Mouse (Mus musculus): ENCODE data around the gene Nt5c. TPM values are rescaled to one million over a fixed set of nuclear protein-coding genes. Genes with fewer than 3 reads are reported as not detected.
"Not testable (repeated sequence)": the region's sequence is repeated elsewhere in the genome, so short reads cannot be mapped to it uniquely, and the experiment has no call there.

Nt5c gene
- total RNA-seq (2021) = 10 to 100 TPM; 57.4 to 70.8 TPM

GRCm38 (mm10) chr11:115491356-115492083 lies at the start of gene Nt5c:
Gene Nt5c (minus strand): TSS chr11:115491862.
- intact Hi-C loops (cut with DNase I) = no loop called here
- DNase-seq = peak; percentile 81

DNA sequence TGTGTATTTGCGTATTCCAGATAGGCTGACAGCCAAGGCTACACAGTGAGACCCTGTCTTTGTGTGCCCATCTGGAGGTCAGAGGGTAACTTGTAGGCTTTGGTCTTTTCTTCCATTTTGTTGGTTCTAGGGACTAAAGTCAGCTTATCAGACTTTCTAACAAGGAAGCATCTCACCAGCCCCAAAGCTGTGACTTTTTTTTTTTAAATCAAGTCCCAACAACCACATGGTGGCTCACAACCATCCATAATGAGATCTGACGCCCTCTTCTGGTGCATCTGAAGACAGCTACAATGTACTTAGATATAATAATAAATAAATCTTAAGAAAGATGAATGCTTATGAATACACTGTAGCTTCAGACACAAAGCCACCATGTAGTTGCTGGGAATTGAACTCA lies 46.4 kb upstream of the Nt5c start:
- intact Hi-C loops (cut with DNase I) = no loop called here
- DNase-seq = no peak

GRCm38 (mm10) chr11:115536856-115537568 lies 45.4 kb upstream of the Nt5c start:
- no peak for DNase-seq
- intact Hi-C loops (cut with DNase I) = no loop called here

- intact Hi-C loops (cut with DNase I) = no loop called here
- DNase-seq = peak; percentile 99
Observed at GRCm38 (mm10) chr11:115536038-115536681, 44.5 kb upstream of the Nt5c start, which contains the start of gene Sumo2. Gene Sumo2 (minus strand): TSS chr11:115536276.

DNA sequence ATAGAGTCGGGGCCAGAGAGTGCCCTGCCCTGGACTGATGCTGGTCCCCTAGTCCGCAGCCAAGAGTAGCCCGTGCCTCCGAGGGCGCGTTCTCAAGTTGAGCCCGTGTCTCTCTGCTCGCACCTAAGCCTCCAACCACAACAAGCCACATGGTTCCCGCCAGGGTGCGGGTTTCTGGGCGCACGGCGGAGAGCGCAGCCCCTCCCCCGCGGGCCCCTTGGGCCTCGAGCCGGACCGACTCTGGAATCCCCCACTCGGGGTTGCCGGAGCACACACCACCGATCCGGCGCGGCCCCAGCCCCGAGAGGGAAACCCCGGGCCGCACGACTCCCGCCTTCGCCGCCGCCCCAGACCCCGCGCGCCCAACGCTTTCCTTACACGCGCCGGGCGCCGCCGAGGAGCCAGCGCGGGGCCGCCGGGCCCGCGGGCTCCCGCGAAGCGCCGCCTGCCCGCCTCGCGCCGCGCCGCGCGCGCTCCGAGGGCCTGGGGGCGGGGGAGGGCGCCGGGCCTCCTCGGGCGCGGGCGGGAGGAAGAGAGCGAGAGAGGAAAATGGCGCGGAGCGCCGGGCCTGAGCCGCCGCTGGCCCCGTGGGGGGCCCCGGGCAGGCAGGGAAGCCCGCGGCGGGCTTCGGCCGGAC lies 43.9 kb upstream of the Nt5c start:
- intact Hi-C loops (cut with DNase I) = no loop called here
- DNase-seq = peak; percentile 73

- DNase-seq = no peak
- intact Hi-C loops (cut with DNase I) = no loop called here
Observed at GRCm38 (mm10) chr11:115534759-115535371, 43.2 kb upstream of the Nt5c start.

- intact Hi-C loops (cut with DNase I) = not testable (repeated sequence)
Observed at GRCm38 (mm10) chr11:115526446-115526845, 34.8 kb upstream of the Nt5c start.

GRCm38 (mm10) chr11:115522703-115523102 lies 31.0 kb upstream of the Nt5c start:
- DNase-seq = no peak
- intact Hi-C loops (cut with DNase I) = no loop called here

More at GRCm38 (mm10) chr11:115526446-115526845, 34.8 kb upstream of the Nt5c start:
- not testable (repeated sequence) for DNase-seq

- intact Hi-C loops (cut with DNase I) = no loop called here
- DNase-seq = no peak
Observed at GRCm38 (mm10) chr11:115522238-115522637, 30.6 kb upstream of the Nt5c start.

GRCm38 (mm10) chr11:115521080-115521479 lies 29.4 kb upstream of the Nt5c start:
- DNase-seq = no peak
- intact Hi-C loops (cut with DNase I) = no loop called here

DNA sequence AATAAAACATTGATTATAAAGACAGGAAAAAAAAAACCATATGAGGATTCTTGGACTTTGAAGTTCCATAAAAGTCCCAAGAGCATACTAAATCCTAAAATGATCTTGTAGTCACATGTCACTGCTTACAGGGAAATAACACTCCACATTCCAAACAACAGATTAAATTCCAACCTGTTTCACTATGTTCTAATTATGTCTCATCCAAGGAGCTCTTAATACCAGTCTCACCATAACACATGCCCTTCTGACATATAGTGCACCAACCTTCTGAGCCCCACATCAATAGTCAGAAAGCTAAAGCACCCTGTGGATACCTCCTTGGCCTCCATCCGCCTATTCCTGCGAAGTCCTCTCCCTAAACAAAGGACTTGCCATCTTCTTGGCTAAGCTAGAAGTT lies 28.6 kb upstream of the Nt5c start:
- DNase-seq = no peak
- intact Hi-C loops (cut with DNase I) = no loop called here

- intact Hi-C loops (cut with DNase I) = no loop called here
- no peak for DNase-seq
Observed at GRCm38 (mm10) chr11:115519581-115519980, 27.9 kb upstream of the Nt5c start.

DNA sequence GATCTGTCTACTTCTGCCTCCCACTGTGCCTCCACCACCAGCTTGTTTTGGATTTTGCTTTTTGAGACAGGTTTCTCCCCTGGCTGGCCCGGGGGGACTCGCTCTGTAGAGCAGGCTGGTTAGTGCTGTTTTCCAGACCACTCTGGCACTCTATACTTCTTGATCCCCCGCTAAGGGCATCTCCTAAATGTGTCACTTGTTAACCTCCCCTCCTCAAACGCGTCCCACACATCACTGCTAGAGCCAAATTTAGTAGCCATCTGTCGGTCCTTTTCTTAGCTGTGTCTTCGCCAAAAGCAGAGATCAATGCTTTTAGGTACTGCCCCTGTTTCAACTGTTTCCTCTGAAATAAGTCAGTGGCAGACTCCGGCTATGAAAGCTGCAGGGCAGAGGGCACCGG lies 27.0 kb upstream of the Nt5c start:
- intact Hi-C loops (cut with DNase I) = no loop called here
- DNase-seq = no peak

- no peak for DNase-seq
- intact Hi-C loops (cut with DNase I) = no loop called here
Observed at GRCm38 (mm10) chr11:115516942-115517341, 25.3 kb upstream of the Nt5c start.

DNA sequence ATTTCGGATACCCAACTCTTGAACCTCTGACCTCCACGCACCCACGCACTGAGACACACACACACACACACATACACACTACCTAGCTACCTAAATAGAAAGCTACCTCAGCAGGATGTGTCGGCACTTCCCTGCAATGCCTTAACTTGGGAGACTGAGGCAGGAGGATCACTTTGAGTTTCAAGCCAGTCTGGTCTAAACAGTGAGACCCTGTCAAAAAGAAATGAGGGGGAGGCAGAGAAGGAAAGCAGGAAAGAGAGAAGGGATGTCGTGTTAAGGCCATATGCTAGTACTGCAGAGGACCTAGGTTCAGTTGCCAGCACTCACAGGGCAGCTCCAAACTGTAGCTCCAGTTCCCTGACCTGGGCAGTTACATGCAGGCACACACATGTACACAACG lies 23.4 kb upstream of the Nt5c start:
- intact Hi-C loops (cut with DNase I) = no loop called here
- no peak for DNase-seq

DNA sequence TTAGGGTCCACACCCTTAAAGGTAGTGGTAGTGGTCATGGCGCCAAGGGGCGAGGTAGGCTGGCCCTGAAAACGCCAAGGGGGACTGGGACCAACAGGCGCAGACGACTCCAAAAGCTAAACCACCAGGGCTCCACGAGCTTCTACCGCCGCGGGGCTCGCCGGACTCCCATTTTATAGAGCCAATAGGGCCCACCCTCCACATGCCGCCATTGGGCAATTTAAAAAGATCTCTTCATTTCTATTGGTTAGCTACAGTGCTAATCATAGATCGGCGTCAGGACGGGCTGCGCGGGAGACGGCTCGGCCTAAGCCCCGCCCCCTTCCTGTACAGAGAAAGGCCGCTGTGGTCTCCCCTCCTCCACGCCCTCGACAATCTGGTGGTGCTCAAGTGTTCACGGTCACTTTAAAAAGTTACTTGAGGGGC lies 22.6 kb upstream of the Nt5c start, which contains the start of gene Jpt1:
Gene Jpt1 (minus strand): TSS at position 150 of the 426 bp plus-strand sequence.
- intact Hi-C loops (cut with DNase I) = no loop called here
- peak; percentile 97 for DNase-seq

DNA sequence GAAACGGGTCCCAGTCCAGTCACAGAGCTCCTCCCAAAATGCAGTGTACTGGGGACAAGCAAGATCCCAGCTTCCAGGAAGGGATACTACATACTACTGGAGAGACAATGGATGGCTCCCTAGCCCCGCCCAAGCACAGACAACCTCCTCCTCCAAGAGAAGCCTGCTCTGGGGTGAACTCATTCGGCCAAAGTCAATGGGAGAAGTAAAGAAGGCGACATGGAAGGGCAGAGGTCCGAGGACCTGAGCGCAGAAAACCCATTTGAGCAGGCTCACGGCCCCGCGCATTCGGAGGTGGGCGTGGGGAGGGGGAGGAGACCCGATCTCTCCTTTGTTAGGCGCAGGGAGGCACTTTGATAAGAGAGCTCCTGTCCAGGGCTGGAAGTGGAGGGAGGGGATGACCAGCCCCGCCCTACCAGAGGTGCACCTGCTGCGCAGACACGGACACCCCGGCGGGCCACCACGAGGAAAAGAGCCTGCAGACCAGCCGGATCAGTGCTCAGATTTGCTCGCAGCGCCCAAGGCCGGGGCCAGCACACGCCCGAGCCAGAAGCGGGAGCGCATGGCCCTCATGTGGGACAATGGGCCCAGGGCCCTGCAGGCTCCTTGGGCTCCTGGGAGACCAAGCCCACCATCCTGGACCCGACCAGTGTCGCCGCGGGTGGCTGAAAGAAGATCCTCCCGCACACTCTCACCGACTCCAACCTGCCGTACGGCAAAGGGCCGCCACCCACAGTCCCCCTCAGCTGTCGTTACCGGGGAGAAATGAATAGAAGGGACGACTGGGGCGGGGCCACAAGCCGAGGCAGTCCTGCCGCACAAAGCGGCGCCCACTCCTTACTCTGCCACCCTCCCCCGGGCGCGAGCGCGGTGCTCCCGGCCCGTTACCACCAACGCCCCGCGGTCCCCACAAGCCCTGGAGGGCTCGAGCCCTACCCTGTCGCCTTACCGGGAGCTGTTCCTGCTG lies 21.9 kb upstream of the Nt5c start:
- intact Hi-C loops (cut with DNase I) = no loop called here

DNA sequence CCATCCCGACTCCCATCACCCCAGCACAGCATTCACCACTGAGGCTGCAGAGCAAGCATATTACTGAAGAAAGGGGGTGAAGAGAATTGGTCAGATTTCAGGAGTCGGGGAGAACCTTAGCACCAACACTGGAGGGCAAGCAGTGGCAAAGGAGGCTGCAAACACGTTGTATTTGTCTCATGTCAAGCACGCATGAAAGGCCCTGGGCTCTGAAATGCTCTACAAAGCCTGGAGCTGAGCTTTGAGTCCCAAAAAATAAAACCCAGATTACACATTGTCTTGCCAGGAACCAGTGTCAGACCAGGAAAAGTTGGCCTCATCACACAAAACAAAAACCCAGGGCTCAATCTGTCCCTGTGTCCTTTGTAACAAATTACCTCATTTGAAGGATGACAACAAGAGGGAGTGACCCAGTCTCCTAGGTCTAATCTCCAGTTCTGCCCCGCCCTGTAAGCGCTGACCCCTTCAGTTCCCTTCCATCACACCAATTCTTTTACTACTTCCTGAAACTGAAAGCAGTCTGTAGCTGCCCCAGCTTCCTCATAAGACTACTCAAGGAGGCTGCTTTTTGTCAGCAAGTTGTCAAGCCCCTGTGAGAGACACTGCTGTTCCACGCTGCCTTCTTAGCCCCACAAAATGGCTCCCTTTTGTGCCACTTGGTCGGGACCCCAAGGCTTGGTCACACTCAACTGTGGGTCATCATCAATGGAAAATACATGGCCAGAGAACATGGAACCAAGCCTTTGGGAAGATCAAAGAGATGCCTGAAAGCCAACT lies 20.9 kb upstream of the Nt5c start:
- no peak for DNase-seq
- intact Hi-C loops (cut with DNase I) = no loop called here

More for the DNA sequence above, 21.9 kb upstream of the Nt5c start:
- peak; percentile 53 for DNase-seq

GRCm38 (mm10) chr11:115512004-115512403 lies 20.3 kb upstream of the Nt5c start:
- intact Hi-C loops (cut with DNase I) = no loop called here
- DNase-seq = no peak
